Mouse (Mus musculus) B cell, adult 67 days (primary cell): ENCODE data around the gene Nfe2. TPM values are rescaled to one million over a fixed set of nuclear protein-coding genes. Genes with fewer than 3 reads are reported as not detected.

ENCODE experiments used
- total RNA-seq, 2 experiments: library from RNA; stranded (reverse); gene quantifications; 4 replicates each; pipeline ENCODE4 v1.2.4; 2023

Gene Nfe2
- under 1 TPM in 1 of 2 experiments, not detected in 1; 0.36 TPM for total RNA-seq

GRCm38 (mm10) chr15:103257790-103258728 lies at the start of gene Nfe2:
Gene Nfe2, minus strand, starts transcription at chr15:103258403.

GRCm38 (mm10) chr15:103272419-103273279 lies 14.4 kb upstream of the Nfe2 start, which contains the start of gene Copz1:
Gene Copz1, plus strand, starts transcription at chr15:103272714.

DNA sequence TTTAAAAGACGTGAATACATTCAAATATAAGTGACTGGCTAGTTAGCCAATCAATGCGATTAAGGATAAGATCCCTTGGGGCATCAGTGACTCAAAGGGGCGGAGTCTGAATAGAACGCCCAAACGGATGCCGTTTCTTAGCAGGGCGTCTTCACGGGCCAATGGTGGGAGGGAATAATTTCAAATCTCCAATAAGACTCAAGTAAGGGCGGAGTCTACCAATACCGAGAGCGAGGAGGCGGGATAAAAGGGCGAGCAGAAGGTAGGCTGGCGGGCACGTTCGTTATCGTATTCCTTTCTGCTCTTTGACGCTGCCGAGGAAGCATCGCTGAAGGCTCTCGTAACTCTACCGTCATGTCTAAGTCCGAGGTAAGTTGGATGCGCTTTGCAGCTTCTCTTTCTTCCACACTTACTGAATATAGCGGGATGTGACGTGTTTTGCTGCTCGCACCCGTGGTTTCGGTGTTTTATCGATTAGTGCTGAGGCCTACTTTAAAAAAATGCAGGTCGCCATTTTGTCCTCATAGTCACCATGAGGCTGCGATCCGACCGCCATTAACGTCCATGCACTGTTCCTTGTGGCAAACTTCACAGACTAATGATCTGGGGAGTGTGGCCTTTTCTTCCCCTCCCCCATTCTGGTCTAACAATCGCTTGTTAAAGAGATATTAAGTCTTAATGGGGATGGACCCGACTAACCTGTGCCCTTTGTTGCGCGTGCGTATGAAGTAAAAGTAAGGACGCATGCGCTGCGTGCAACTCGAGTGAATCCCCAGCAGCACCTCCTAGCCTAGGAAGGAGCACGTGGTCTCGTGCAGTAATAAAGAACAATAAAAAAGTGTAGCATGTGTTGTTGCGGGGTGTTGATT lies 17.8 kb downstream of the Nfe2 start, which contains the start of gene Hnrnpa1:
Hnrnpa1 (plus strand) TSS at position 273 of the 869 bp plus-strand sequence.

GRCm38 (mm10) chr15:103239685-103240159 lies 18.5 kb downstream of the Nfe2 start, which contains the start of gene Cbx5:
Gene Cbx5, minus strand, starts transcription at chr15:103239816.

Other genes with a start within 250 kb of the Nfe2 start
- not detected for gene Hoxc4, start 239.5 kb downstream of the Nfe2 start, total RNA-seq
- gene Smug1, start 91.3 kb downstream of the Nfe2 start, total RNA-seq: 10 to 100 TPM; 10.3 to 11.8 TPM
- gene Cbx5, start 18.6 kb downstream of the Nfe2 start, total RNA-seq: 10 to 100 TPM; 32.2 to 35.5 TPM
- 100 to 1,000 TPM; 534 to 582 TPM for gene Hnrnpa1, start 18.0 kb downstream of the Nfe2 start, total RNA-seq
- gene Copz1, start 14.3 kb upstream of the Nfe2 start, total RNA-seq: 10 to 100 TPM; 83.7 to 88.2 TPM
- gene Gpr84, start 52.2 kb upstream of the Nfe2 start, total RNA-seq: under 1 TPM in 1 of 2 experiments, not detected in 1; 0.32 TPM
- 10 to 100 TPM; 22.7 to 23.8 TPM for gene Zfp385a, start 81.7 kb upstream of the Nfe2 start, total RNA-seq
- gene Itga5, start 108.4 kb upstream of the Nfe2 start, total RNA-seq: under 1 TPM in 1 of 2 experiments, not detected in 1; 0.32 TPM
- gene Gtsf1, start 172.1 kb upstream of the Nfe2 start, total RNA-seq: not detected
- gene Gtsf2, start 190.1 kb upstream of the Nfe2 start, total RNA-seq: not detected
- gene Nckap1l, start 195.4 kb upstream of the Nfe2 start, total RNA-seq: 100 to 1,000 TPM; 274 to 276 TPM
- gene Pde1b, start 244.6 kb upstream of the Nfe2 start, total RNA-seq: 10 to 100 TPM; 48.0 to 48.6 TPM